Mouse (Mus musculus) midbrain, embryonic 12.5 days (tissue): ENCODE data around the gene Mgea5. TPM values are rescaled to one million over a fixed set of nuclear protein-coding genes. Genes with fewer than 3 reads are reported as not detected.

Experiments used
- ATAC-seq: fragments of 200-750 bp; cut with Nextera tagmentation; 2 replicates; pipeline ENCODE4 v1.8.0; 2017; ENCODE audit warnings: low read depth, moderate TSS enrichment, moderate library complexity; ENCODE audit not compliant: low FRiP score
- H3K27ac ChIP-seq: fragments of 300-500 bp; sonication (generic); replicated peaks from 2 replicates; pipeline ENCODE4 v1.5.1; 2016; ENCODE audit warnings: mild to moderate bottlenecking
- H3K27me3 ChIP-seq: fragments of 300-500 bp; sonication (generic); 2 replicates; pipeline ENCODE4 v1.6.1; 2016; ENCODE audit warnings: mild to moderate bottlenecking
- H3K36me3 ChIP-seq: fragments of 300-500 bp; sonication (generic); 2 replicates; pipeline ENCODE4 v1.6.1; 2016
- H3K4me1 ChIP-seq: fragments of 300-500 bp; sonication (generic); 2 replicates; pipeline ENCODE4 v1.6.1; 2016
- H3K4me2 ChIP-seq: fragments of 300-500 bp; sonication (generic); replicated peaks from 2 replicates; pipeline ENCODE4 v1.6.1; 2016; ENCODE audit warnings: mild to moderate bottlenecking, moderate library complexity
- H3K4me3 ChIP-seq: fragments of 300-500 bp; sonication (generic); 2 replicates; pipeline ENCODE4 v1.5.1; 2016; ENCODE audit warnings: mild to moderate bottlenecking
- H3K9ac ChIP-seq: fragments of 300-500 bp; sonication (generic); replicated peaks from 2 replicates; pipeline ENCODE4 v1.6.1; 2016; ENCODE audit warnings: mild to moderate bottlenecking, moderate library complexity
- H3K9me3 ChIP-seq: fragments of 300-500 bp; sonication (generic); 2 replicates; pipeline ENCODE4 v1.6.1; 2016; ENCODE audit warnings: mild to moderate bottlenecking
- WGBS: fragments of 180-500 bp; shearing (Covaris S2); methylation state at CpG from one replicate; pipeline ENCODE4 v1.1.7; 2016; 5-methylcytosine and 5-hydroxymethylcytosine counted together
- polyA plus RNA-seq: library from polyadenylated mRNA; unstranded; fragments of >200 nt; fragmentation: Nextera tagmentation; extraction: Ambion mirVana; gene quantifications from 2 replicates; pipeline ENCODE4 v1.2.1, GENCODE M21; 2016

Mgea5 gene
- 115 and 123 TPM in 2 replicates for polyA plus RNA-seq

- Histone ChIP-seq H3K9ac (peak within 1 kb of the TSS; percentile 99), H3K27ac (peak within 1 kb of the TSS; percentile 99), H3K27me3 (no peaks in the 10 kb centered on the region), H3K4me3 (peak within 1 kb of the TSS; percentile 99), H3K36me3 (peaks cover 22% of the 10 kb centered on the region), H3K4me2 (peak within 1 kb of the TSS; percentile 70), H3K4me1 (peaks cover 33% of the 10 kb centered on the region), H3K9me3 (no peaks in the 10 kb centered on the region)
- ATAC-seq: peak; percentile 97
- under 1% methylated on average over 61 of the region's 71 CpGs for WGBS
Measured at GRCm38 (mm10) chr19:45783181-45783932, at the start of gene Mgea5. TSS of gene Mgea5 (minus strand) at chr19:45783837.

GRCm38 (mm10) chr19:45830679-45831078, 47.0 kb upstream of the Mgea5 start:
- 62% methylated on average over 2 of the region's 2 CpGs for WGBS
- Histone ChIP-seq H3K4me2 (no peak overlapping the region), H3K4me1 (no peaks in the 10 kb centered on the region), H3K27ac (no peak overlapping the region), H3K4me3 (no peak overlapping the region), H3K9me3 (no peaks in the 10 kb centered on the region), H3K9ac (no peak overlapping the region), H3K27me3 (no peaks in the 10 kb centered on the region), H3K36me3 (no peaks in the 10 kb centered on the region; the same call in 1 of the 2 replicates)
- no peak for ATAC-seq

- H3K9ac ChIP-seq: no peak overlapping the region
- no peaks in the 10 kb centered on the region for H3K4me1 ChIP-seq
- no peaks in the 10 kb centered on the region for H3K9me3 ChIP-seq
- H3K27ac ChIP-seq: no peak overlapping the region
- WGBS: 91% methylated on average over 3 of the region's 3 CpGs
- no peaks in the 10 kb centered on the region; the same call in 1 of the 2 replicates for H3K36me3 ChIP-seq
- no peak overlapping the region for H3K4me3 ChIP-seq
- no peak for ATAC-seq
- no peaks in the 10 kb centered on the region for H3K27me3 ChIP-seq
- H3K4me2 ChIP-seq: no peak overlapping the region
Measured at GRCm38 (mm10) chr19:45827736-45828135, 44.1 kb upstream of the Mgea5 start.

- no peak overlapping the region for H3K4me3 ChIP-seq
- whole genome bisulfite sequencing: 88% methylated on average over 5 of the region's 5 CpGs
- no peaks in the 10 kb centered on the region for H3K4me1 ChIP-seq
- no peak overlapping the region for H3K9ac ChIP-seq
- no peaks in the 10 kb centered on the region; the same call in 1 of the 2 replicates for H3K36me3 ChIP-seq
- ATAC-seq: no peak
- H3K27ac ChIP-seq: no peak overlapping the region
- H3K4me2 ChIP-seq: no peak overlapping the region
- H3K9me3 ChIP-seq: no peaks in the 10 kb centered on the region
- no peaks in the 10 kb centered on the region for H3K27me3 ChIP-seq
Measured at GRCm38 (mm10) chr19:45827125-45827524, 43.5 kb upstream of the Mgea5 start.

- Histone ChIP-seq H3K9ac (no peak overlapping the region), H3K27me3 (no peaks in the 10 kb centered on the region), H3K4me2 (no peak overlapping the region), H3K36me3 (no peaks in the 10 kb centered on the region; the same call in 1 of the 2 replicates), H3K9me3 (no peaks in the 10 kb centered on the region), H3K4me3 (no peak overlapping the region), H3K27ac (no peak overlapping the region), H3K4me1 (no peaks in the 10 kb centered on the region; the same call in 1 of the 2 replicates)
- ATAC-seq: no peak
- WGBS: 82% methylated on average over 3 of the region's 3 CpGs
Measured at GRCm38 (mm10) chr19:45826146-45826545, 42.5 kb upstream of the Mgea5 start.

- Histone ChIP-seq H3K27me3 (peaks cover 9% of the 10 kb centered on the region; the same call in 1 of the 2 replicates), H3K9me3 (no peaks in the 10 kb centered on the region), H3K36me3 (no peaks in the 10 kb centered on the region), H3K4me3 (no peak overlapping the region), H3K4me2 (no peak overlapping the region), H3K4me1 (peaks cover 6% of the 10 kb centered on the region), H3K27ac (no peak overlapping the region), H3K9ac (no peak overlapping the region)
- WGBS: 86% methylated on average over 5 of the region's 5 CpGs
- ATAC-seq: no peak
Measured at GRCm38 (mm10) chr19:45821832-45822231, 38.2 kb upstream of the Mgea5 start.

GRCm38 (mm10) chr19:45817816-45818490, 34.3 kb upstream of the Mgea5 start:
- ATAC-seq: no peak
- Histone ChIP-seq H3K36me3 (no peaks in the 10 kb centered on the region), H3K4me3 (no peak overlapping the region), H3K9me3 (no peaks in the 10 kb centered on the region), H3K27ac (no peak overlapping the region), H3K4me1 (peaks cover 37% of the 10 kb centered on the region), H3K4me2 (no peak overlapping the region), H3K9ac (no peak overlapping the region), H3K27me3 (peaks cover 39% of the 10 kb centered on the region)
- 75% methylated on average over 11 of the region's 11 CpGs for WGBS

- Histone ChIP-seq H3K27me3 (peaks cover 47% of the 10 kb centered on the region), H3K9ac (no peak overlapping the region), H3K36me3 (no peaks in the 10 kb centered on the region), H3K4me2 (peak overlapping the region; percentile 93; the same call in 1 of the 2 replicates), H3K9me3 (no peaks in the 10 kb centered on the region), H3K27ac (no peak overlapping the region), H3K4me3 (no peak overlapping the region), H3K4me1 (peaks cover 49% of the 10 kb centered on the region)
- no peak for ATAC-seq
- whole genome bisulfite sequencing: 15% methylated on average over 8 of the region's 8 CpGs
Measured at GRCm38 (mm10) chr19:45816727-45817126, 33.1 kb upstream of the Mgea5 start.

GRCm38 (mm10) chr19:45815831-45816405, 32.3 kb upstream of the Mgea5 start, which contains the start of gene Kcnip2:
TSS of gene Kcnip2 (minus strand) at chr19:45816061.
- H3K27me3 ChIP-seq: peaks cover 51% of the 10 kb centered on the region
- under 1% methylated on average over 18 of the region's 29 CpGs for WGBS
- H3K4me1 ChIP-seq: peaks cover 49% of the 10 kb centered on the region
- no peaks in the 10 kb centered on the region for H3K9me3 ChIP-seq
- H3K4me2 ChIP-seq: peak within 1 kb of the TSS; percentile 93
- H3K27ac ChIP-seq: no peak within 1 kb of the TSS
- peak within 1 kb of the TSS; percentile 60 for H3K9ac ChIP-seq
- no peaks in the 10 kb centered on the region for H3K36me3 ChIP-seq
- peak; percentile 64 for ATAC-seq
- H3K4me3 ChIP-seq: peak within 1 kb of the TSS; percentile 46

- WGBS: 65% methylated on average over 10 of the region's 10 CpGs
- peaks cover 49% of the 10 kb centered on the region for H3K4me1 ChIP-seq
- peak overlapping the region; percentile 60; the same call in 1 of the 2 replicates for H3K9ac ChIP-seq
- no peak overlapping the region for H3K27ac ChIP-seq
- peak overlapping the region; percentile 93 for H3K4me2 ChIP-seq
- ATAC-seq: no peak
- peak overlapping the region; percentile 46 for H3K4me3 ChIP-seq
- peaks cover 52% of the 10 kb centered on the region for H3K27me3 ChIP-seq
- no peaks in the 10 kb centered on the region for H3K9me3 ChIP-seq
- no peaks in the 10 kb centered on the region for H3K36me3 ChIP-seq
Measured at GRCm38 (mm10) chr19:45815170-45815569, 31.5 kb upstream of the Mgea5 start.

GRCm38 (mm10) chr19:45813801-45814200, 30.2 kb upstream of the Mgea5 start:
- Histone ChIP-seq H3K36me3 (no peaks in the 10 kb centered on the region), H3K27me3 (peaks cover 52% of the 10 kb centered on the region), H3K4me2 (no peak overlapping the region), H3K4me1 (peaks cover 49% of the 10 kb centered on the region), H3K9ac (no peak overlapping the region), H3K4me3 (no peak overlapping the region), H3K27ac (no peak overlapping the region), H3K9me3 (no peaks in the 10 kb centered on the region)
- ATAC-seq: no peak
- 13% methylated on average over 12 of the region's 12 CpGs for WGBS

GRCm38 (mm10) chr19:45813263-45813662, 29.6 kb upstream of the Mgea5 start:
- ATAC-seq: no peak
- Histone ChIP-seq H3K4me3 (no peak overlapping the region), H3K9me3 (no peaks in the 10 kb centered on the region), H3K27me3 (peaks cover 49% of the 10 kb centered on the region), H3K9ac (no peak overlapping the region), H3K4me2 (peak overlapping the region; percentile 65; the same call in 1 of the 2 replicates), H3K4me1 (peaks cover 49% of the 10 kb centered on the region), H3K36me3 (no peaks in the 10 kb centered on the region), H3K27ac (no peak overlapping the region)
- 4% methylated on average over 11 of the region's 11 CpGs for WGBS
